Mouse (Mus musculus): ENCODE results near the gene Plet1. TPM values are rescaled to one million over a fixed set of nuclear protein-coding genes. Genes with fewer than 3 reads are reported as not detected.
A peak's percentile ranks its signal among the peaks of the same experiment; 100 is the strongest.

Plet1 gene
- polyA plus RNA-seq, 1 experiment from 2014 or later, result 1.7 TPM

- ATAC-seq, result no peak
- Histone ChIP-seq H3K9ac (no peak overlapping the region), H3K27me3 (replicated peaks) (no peaks in the 10 kb centered on the region), H3K4me2 (replicated peaks) (no peak overlapping the region), H3K36me3 (no peaks in the 10 kb centered on the region), H3K9me3 (no peaks in the 10 kb centered on the region), H3K4me1 (replicated peaks) (peaks cover 9% of the 10 kb centered on the region), H3K27ac (no peak overlapping the region), H3K4me3 (replicated peaks) (no peak overlapping the region)
- WGBS, result 76% methylated on average over 5 of the region's 5 CpGs
Observed at GRCm38 (mm10) chr9:50522574-50522973, 28.2 kb downstream of the Plet1 start.

GRCm38 (mm10) chr9:50524936-50525335 lies 30.6 kb downstream of the Plet1 start:
- Histone ChIP-seq H3K4me3 (replicated peaks) (no peak overlapping the region), H3K27ac (no peak overlapping the region), H3K4me1 (replicated peaks) (peaks cover 12% of the 10 kb centered on the region), H3K9me3 (no peaks in the 10 kb centered on the region), H3K36me3 (no peaks in the 10 kb centered on the region), H3K4me2 (replicated peaks) (no peak overlapping the region), H3K9ac (no peak overlapping the region), H3K27me3 (replicated peaks) (no peaks in the 10 kb centered on the region)
- no peak for ATAC-seq
- WGBS, result 86% methylated on average over 5 of the region's 5 CpGs

- ATAC-seq, result no peak
- H3K36me3 ChIP-seq, result no peaks in the 10 kb centered on the region
- no peak overlapping the region for H3K4me2 ChIP-seq (replicated peaks)
- WGBS, result 72% methylated on average over 5 of the region's 5 CpGs
- H3K4me1 ChIP-seq (replicated peaks), result peaks cover 12% of the 10 kb centered on the region
- no peak overlapping the region for H3K27ac ChIP-seq
- no peak overlapping the region for H3K4me3 ChIP-seq (replicated peaks)
- no peaks in the 10 kb centered on the region for H3K27me3 ChIP-seq (replicated peaks)
- H3K9ac ChIP-seq, result no peak overlapping the region
- H3K9me3 ChIP-seq, result no peaks in the 10 kb centered on the region
Observed at GRCm38 (mm10) chr9:50525585-50525984, 31.3 kb downstream of the Plet1 start.

DNA sequence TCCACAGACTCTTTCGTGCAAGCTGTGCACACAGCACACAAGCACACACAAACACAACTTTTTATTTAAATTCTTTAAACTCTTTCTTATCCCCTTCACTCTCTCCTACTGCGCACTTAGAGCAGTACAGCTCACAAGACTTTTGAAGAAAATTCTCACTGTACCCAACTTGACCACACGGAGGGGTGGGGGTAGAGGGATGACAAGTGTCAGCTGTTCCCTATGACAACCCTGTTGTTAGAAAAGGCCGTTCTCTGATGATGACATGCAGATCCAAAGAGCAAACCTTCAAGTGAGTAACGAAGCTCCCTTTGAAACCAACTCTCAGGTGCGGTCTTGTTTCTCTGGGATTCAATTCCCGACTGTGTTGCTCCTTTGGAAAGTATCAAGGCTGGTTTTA lies 33.5 kb downstream of the Plet1 start:
- Histone ChIP-seq H3K4me1 (replicated peaks) (peaks cover 12% of the 10 kb centered on the region), H3K4me2 (replicated peaks) (peak overlapping the region; percentile 62), H3K36me3 (no peaks in the 10 kb centered on the region), H3K4me3 (replicated peaks) (peak overlapping the region; percentile 69), H3K27ac (no peak overlapping the region), H3K27me3 (replicated peaks) (no peaks in the 10 kb centered on the region), H3K9ac (peak overlapping the region; percentile 69), H3K9me3 (no peaks in the 10 kb centered on the region)
- peak; percentile 34 for ATAC-seq
- WGBS, result 34% methylated on average over 7 of the region's 7 CpGs

GRCm38 (mm10) chr9:50528293-50528892 lies 34.1 kb downstream of the Plet1 start, which contains the start of gene Pts:
Gene Pts, minus strand, starts transcription at chr9:50528724.
- peak within 1 kb of the TSS; percentile 69 for H3K4me3 ChIP-seq (replicated peaks)
- H3K27ac ChIP-seq, result peak within 1 kb of the TSS; percentile 67
- peak; percentile 99 for ATAC-seq
- peak within 1 kb of the TSS; percentile 69 for H3K9ac ChIP-seq
- H3K9me3 ChIP-seq, result no peaks in the 10 kb centered on the region
- peaks cover 12% of the 10 kb centered on the region for H3K4me1 ChIP-seq (replicated peaks)
- H3K27me3 ChIP-seq (replicated peaks), result no peaks in the 10 kb centered on the region
- peak within 1 kb of the TSS; percentile 62 for H3K4me2 ChIP-seq (replicated peaks)
- under 1% methylated on average over 54 of the region's 54 CpGs for WGBS
- no peaks in the 10 kb centered on the region for H3K36me3 ChIP-seq

DNA sequence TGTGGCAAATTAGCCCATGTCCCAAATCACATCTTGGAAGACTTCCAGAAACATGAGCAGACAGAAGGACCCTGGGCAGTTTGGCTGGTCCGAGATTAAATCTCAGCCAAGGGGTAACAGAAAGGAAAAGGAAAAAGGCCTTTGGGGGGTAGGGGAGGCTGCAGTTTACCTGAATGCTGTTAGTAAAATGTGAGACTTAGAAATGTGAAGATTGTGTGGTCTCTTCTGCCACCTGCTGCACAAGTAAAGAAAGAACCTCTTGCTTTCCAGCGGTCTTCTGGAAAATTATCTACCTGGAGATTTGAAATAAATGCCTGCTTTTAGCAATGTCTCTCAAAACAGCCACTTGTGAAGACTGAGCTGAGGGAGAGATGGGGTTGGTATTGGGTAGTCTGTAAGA lies 36.6 kb downstream of the Plet1 start:
- H3K27ac ChIP-seq, result no peak overlapping the region
- no peak overlapping the region for H3K4me3 ChIP-seq (replicated peaks)
- no peak overlapping the region for H3K9ac ChIP-seq
- peaks cover 12% of the 10 kb centered on the region for H3K4me1 ChIP-seq (replicated peaks)
- H3K4me2 ChIP-seq (replicated peaks), result no peak overlapping the region
- H3K36me3 ChIP-seq, result no peaks in the 10 kb centered on the region
- no peak for ATAC-seq
- H3K9me3 ChIP-seq, result no peaks in the 10 kb centered on the region
- 35% methylated on average over 2 of the region's 2 CpGs for WGBS
- no peaks in the 10 kb centered on the region for H3K27me3 ChIP-seq (replicated peaks)

DNA sequence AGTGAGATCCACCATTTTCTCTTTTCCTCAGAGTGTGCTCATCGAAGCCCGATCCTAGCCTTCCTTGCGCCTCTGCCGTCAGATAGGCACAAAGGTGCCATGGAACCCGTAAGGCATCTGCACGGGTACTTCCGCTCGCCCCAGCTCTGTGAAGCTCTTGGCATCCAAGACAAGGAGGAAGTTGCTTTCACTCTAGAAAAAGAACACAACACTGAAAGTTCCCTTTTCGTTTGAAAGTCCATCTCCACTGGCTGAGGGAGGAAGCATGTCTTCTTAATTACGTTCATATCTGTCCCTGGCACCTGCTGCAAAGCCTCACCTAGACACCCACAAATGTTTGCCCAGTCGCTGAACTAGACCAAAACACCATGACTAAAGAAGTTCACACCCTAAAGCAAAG lies 39.0 kb downstream of the Plet1 start:
- ATAC-seq, result no peak
- 72% methylated on average over 11 of the region's 11 CpGs for WGBS
- no peaks in the 10 kb centered on the region for H3K36me3 ChIP-seq
- no peak overlapping the region for H3K4me3 ChIP-seq (replicated peaks)
- peak overlapping the region; percentile 2; the same call in 1 of the 2 replicates for H3K4me2 ChIP-seq (replicated peaks)
- no peak overlapping the region for H3K9ac ChIP-seq
- 0 out of 2 replicates have a peak overlapping the region, but pooled peaks have one; percentile 27 for H3K27ac ChIP-seq
- no peaks in the 10 kb centered on the region for H3K27me3 ChIP-seq (replicated peaks)
- no peaks in the 10 kb centered on the region for H3K4me1 ChIP-seq (replicated peaks)
- H3K9me3 ChIP-seq, result no peaks in the 10 kb centered on the region

GRCm38 (mm10) chr9:50533791-50534190 lies 39.5 kb downstream of the Plet1 start:
- no peak for ATAC-seq
- H3K4me2 ChIP-seq (replicated peaks), result 0 out of 2 replicates have a peak overlapping the region, but pooled peaks have one; percentile 2
- H3K4me1 ChIP-seq (replicated peaks), result no peaks in the 10 kb centered on the region

DNA sequence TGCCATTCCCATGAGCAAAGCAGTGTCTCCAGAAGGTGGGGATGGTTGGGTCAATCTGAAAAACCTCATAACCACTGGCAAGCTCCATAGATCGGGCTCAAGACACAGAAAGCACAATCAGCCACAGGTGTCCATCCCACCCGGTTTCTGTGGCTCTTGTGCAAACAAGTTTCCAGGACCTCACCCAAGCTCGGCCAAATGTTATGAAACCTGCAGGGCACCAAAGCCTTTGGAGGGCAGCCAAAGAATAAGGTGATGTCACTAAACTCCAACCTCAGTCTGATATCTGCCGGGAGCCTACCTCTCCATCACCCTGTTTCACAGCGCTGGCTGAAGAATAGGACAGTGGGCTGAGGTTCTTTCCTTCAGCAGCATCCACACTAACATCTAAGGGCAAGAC lies 41.6 kb downstream of the Plet1 start:
- no peak overlapping the region for H3K4me3 ChIP-seq (replicated peaks)
- no peaks in the 10 kb centered on the region for H3K36me3 ChIP-seq
- no peak overlapping the region for H3K27ac ChIP-seq
- H3K4me2 ChIP-seq (replicated peaks), result no peak overlapping the region
- no peaks in the 10 kb centered on the region for H3K9me3 ChIP-seq
- peak; percentile 41 for ATAC-seq
- H3K4me1 ChIP-seq (replicated peaks), result no peaks in the 10 kb centered on the region
- 61% methylated on average over 5 of the region's 5 CpGs for WGBS
- no peaks in the 10 kb centered on the region for H3K27me3 ChIP-seq (replicated peaks)
- H3K9ac ChIP-seq, result no peak overlapping the region

More at GRCm38 (mm10) chr9:50533791-50534190, 39.5 kb downstream of the Plet1 start:
- no peak overlapping the region for H3K27ac ChIP-seq
- H3K36me3 ChIP-seq, result no peaks in the 10 kb centered on the region
- WGBS, result 73% methylated on average over 3 of the region's 3 CpGs
- no peak overlapping the region for H3K9ac ChIP-seq
- H3K9me3 ChIP-seq, result no peaks in the 10 kb centered on the region
- H3K27me3 ChIP-seq (replicated peaks), result no peaks in the 10 kb centered on the region
- H3K4me3 ChIP-seq (replicated peaks), result no peak overlapping the region

- Histone ChIP-seq H3K27me3 (replicated peaks) (no peaks in the 10 kb centered on the region), H3K4me3 (replicated peaks) (no peak overlapping the region), H3K36me3 (no peaks in the 10 kb centered on the region), H3K4me2 (replicated peaks) (no peak overlapping the region), H3K4me1 (replicated peaks) (no peaks in the 10 kb centered on the region), H3K9me3 (no peaks in the 10 kb centered on the region), H3K9ac (no peak overlapping the region), H3K27ac (no peak overlapping the region)
- peak; percentile 81 for ATAC-seq
- WGBS, result 57% methylated on average over 7 of the region's 7 CpGs
Observed at GRCm38 (mm10) chr9:50536603-50537135, 42.3 kb downstream of the Plet1 start.

DNA sequence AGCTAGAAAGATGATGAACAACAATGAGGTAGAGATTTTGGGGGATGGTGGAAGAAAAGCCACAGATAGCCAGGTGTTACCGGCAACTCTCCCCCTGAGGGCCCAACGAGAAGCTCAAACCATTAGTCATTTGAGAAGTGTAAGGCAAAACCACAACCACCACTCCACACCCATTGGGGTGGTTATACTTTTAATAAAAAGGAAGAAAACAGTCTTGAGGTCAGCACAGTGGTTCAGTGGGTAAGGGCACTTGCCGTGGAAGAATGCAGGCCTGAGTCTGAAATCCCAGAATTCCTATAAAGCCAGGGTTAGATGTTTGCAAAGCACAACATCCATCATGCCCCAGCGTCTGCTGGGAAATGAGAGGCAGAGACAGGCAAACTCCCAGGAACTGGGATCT lies 43.0 kb downstream of the Plet1 start:
- H3K27ac ChIP-seq, result no peak overlapping the region
- H3K27me3 ChIP-seq (replicated peaks), result no peaks in the 10 kb centered on the region
- 69% methylated on average over 4 of the region's 4 CpGs for WGBS
- no peak overlapping the region for H3K9ac ChIP-seq
- H3K9me3 ChIP-seq, result no peaks in the 10 kb centered on the region
- no peak for ATAC-seq
- H3K4me2 ChIP-seq (replicated peaks), result no peak overlapping the region
- H3K4me1 ChIP-seq (replicated peaks), result no peaks in the 10 kb centered on the region
- H3K4me3 ChIP-seq (replicated peaks), result no peak overlapping the region
- H3K36me3 ChIP-seq, result no peaks in the 10 kb centered on the region

- Histone ChIP-seq H3K4me2 (replicated peaks) (no peak overlapping the region), H3K27ac (no peak overlapping the region), H3K9ac (no peak overlapping the region), H3K4me1 (replicated peaks) (no peaks in the 10 kb centered on the region), H3K9me3 (no peaks in the 10 kb centered on the region), H3K4me3 (replicated peaks) (no peak overlapping the region), H3K27me3 (replicated peaks) (no peaks in the 10 kb centered on the region), H3K36me3 (no peaks in the 10 kb centered on the region)
- WGBS, result 64% methylated on average over 7 of the region's 7 CpGs
- no peak for ATAC-seq
Observed at GRCm38 (mm10) chr9:50540170-50540569, 45.8 kb downstream of the Plet1 start.

DNA sequence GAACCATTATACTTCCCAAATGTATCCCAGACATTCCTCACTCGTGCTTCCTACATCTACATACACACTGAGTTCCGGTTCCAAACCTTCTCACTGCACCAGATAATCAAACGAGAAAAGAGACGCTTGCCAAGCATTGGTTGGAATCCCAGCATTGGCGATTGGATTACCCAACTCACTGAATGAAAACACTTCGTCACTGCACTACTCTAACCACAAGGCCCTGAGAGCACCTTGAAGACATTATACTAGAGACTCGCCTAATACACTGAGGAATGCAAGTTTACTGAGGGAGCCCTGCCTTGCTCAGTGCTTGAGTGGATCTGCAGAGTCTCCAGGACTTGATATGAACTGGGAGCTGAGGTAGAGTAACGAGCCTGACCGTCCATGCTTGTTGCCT lies 48.1 kb downstream of the Plet1 start:
- Histone ChIP-seq H3K27me3 (replicated peaks) (no peaks in the 10 kb centered on the region), H3K36me3 (no peaks in the 10 kb centered on the region), H3K4me2 (replicated peaks) (no peak overlapping the region), H3K9ac (no peak overlapping the region), H3K4me3 (replicated peaks) (no peak overlapping the region), H3K4me1 (replicated peaks) (no peaks in the 10 kb centered on the region), H3K27ac (no peak overlapping the region), H3K9me3 (no peaks in the 10 kb centered on the region)
- WGBS, result 79% methylated on average over 9 of the region's 9 CpGs
- no peak for ATAC-seq
